Mouse (Mus musculus): ENCODE measurements at regions not wholly inside any gene's neighbourhood (a gene's known extent, or its start where the extent isn't known, plus 50 kb on each side); places are given as distances from the start of the nearest gene placed in this dataset.

GRCm38 (mm10) chr1:118741286-118741685, 113.5 kb downstream of the Tfcp2l1 start:
- no peaks in the 10 kb centered on the region for H3K36me3 ChIP-seq (replicated peaks)
- 91% methylated on average over 5 of the region's 5 CpGs for WGBS
- no peak overlapping the region for H3K4me3 ChIP-seq
- H3K27ac ChIP-seq = no peak overlapping the region
- H3K27me3 ChIP-seq (ENCODE audit: poor library complexity, severe bottlenecking) = no peaks in the 10 kb centered on the region
- DNase-seq (ENCODE audit: extremely low spot score, low spot score) = no peak
- H3K4me1 ChIP-seq = no peaks in the 10 kb centered on the region
- H3K9me3 ChIP-seq = peaks cover 9% of the 10 kb centered on the region; the same call in 1 of the 2 replicates

DNA sequence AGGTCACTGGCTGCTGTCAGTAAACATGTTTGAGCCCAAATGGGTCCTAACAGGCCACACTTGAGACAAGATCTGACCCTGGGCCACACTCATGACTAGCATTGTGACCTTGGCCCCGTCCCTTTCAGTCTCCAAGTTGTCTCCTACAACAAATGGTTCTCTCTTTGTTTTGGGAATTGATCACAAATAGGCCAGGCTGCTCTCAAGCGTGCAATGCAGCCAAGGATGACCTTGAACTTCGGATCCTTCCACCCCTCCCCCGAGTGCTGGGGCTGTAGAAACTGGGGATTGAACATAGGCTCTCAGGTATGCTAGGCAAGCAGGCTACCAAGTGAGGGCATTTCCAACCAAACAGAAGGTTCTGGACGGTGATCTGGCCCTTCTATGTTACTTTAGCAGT, 120.5 kb downstream of the Tfcp2l1 start:
- 77% methylated on average over 5 of the region's 5 CpGs for WGBS
- no peak overlapping the region for H3K4me3 ChIP-seq
- peaks cover 4% of the 10 kb centered on the region; the same call in 1 of the 2 replicates for H3K9me3 ChIP-seq
- DNase-seq (ENCODE audit: extremely low spot score, low spot score) = no peak
- H3K36me3 ChIP-seq (replicated peaks) = no peaks in the 10 kb centered on the region
- H3K27ac ChIP-seq = no peak overlapping the region
- no peaks in the 10 kb centered on the region for H3K4me1 ChIP-seq
- no peaks in the 10 kb centered on the region for H3K27me3 ChIP-seq (ENCODE audit: poor library complexity, severe bottlenecking)

GRCm38 (mm10) chr1:118752869-118753268, 125.1 kb downstream of the Tfcp2l1 start:
- DNase-seq (ENCODE audit: extremely low spot score, low spot score) = no peak
- WGBS = 88% methylated on average over 3 of the region's 3 CpGs
- no peaks in the 10 kb centered on the region for H3K4me1 ChIP-seq

GRCm38 (mm10) chr1:118756171-118756865, 128.6 kb downstream of the Tfcp2l1 start:
- H3K36me3 ChIP-seq (replicated peaks) = no peaks in the 10 kb centered on the region
- H3K9me3 ChIP-seq = no peaks in the 10 kb centered on the region
- no peaks in the 10 kb centered on the region for H3K27me3 ChIP-seq (ENCODE audit: poor library complexity, severe bottlenecking)
- no peak for DNase-seq (ENCODE audit: extremely low spot score, low spot score)
- H3K4me1 ChIP-seq = no peaks in the 10 kb centered on the region
- no peak overlapping the region for H3K27ac ChIP-seq
- no peak overlapping the region for H3K4me3 ChIP-seq
- WGBS = 63% methylated on average over 9 of the region's 9 CpGs

More at GRCm38 (mm10) chr1:118752869-118753268, 125.1 kb downstream of the Tfcp2l1 start:
- Histone ChIP-seq H3K9me3 (no peaks in the 10 kb centered on the region), H3K27me3 (ENCODE audit: poor library complexity, severe bottlenecking) (no peaks in the 10 kb centered on the region), H3K4me3 (no peak overlapping the region), H3K36me3 (replicated peaks) (no peaks in the 10 kb centered on the region), H3K27ac (no peak overlapping the region)

DNA sequence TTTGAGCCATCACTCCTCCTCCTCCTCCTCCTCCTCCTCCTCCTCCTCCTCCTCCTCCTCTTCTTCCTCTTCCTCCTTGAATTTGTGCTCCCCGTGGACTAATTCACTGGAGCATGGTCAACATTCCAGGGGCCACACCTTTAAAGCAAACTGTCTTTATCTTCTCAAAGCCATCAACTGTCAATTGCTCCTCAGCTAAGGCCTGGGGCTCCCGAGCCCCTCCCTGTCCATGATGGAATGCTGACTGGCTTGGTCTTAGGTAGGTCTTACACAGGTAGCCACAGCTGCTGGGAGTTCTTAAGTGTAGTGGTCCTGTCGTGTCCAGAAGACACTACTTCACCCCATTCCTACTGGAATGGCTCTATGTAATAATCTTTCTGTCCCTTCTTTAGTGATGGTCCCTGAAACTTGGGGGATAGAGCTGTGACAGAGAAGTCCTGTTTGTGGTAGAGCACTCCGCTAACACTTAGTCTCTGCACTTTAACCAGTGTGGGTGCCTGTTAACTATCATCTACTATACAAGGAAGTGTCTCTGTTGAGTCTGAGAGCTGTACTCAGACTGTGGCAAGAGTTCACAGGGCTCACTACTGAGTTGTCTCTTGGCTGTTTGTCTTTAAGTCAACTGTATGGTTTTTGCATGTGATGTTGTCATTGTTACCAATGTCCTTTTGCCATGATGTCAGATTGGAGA, 129.7 kb downstream of the Tfcp2l1 start:
- Histone ChIP-seq H3K27ac (no peak overlapping the region), H3K4me3 (no peak overlapping the region), H3K4me1 (no peaks in the 10 kb centered on the region), H3K27me3 (ENCODE audit: poor library complexity, severe bottlenecking) (no peaks in the 10 kb centered on the region), H3K9me3 (no peaks in the 10 kb centered on the region), H3K36me3 (replicated peaks) (no peaks in the 10 kb centered on the region)
- DNase-seq (ENCODE audit: extremely low spot score, low spot score) = no peak
- WGBS = 87% methylated on average over 4 of the region's 4 CpGs

- WGBS = 75% methylated on average over 4 of the region's 4 CpGs
- Histone ChIP-seq H3K4me3 (no peak overlapping the region), H3K4me1 (no peaks in the 10 kb centered on the region), H3K27me3 (ENCODE audit: poor library complexity, severe bottlenecking) (no peaks in the 10 kb centered on the region), H3K27ac (no peak overlapping the region), H3K36me3 (replicated peaks) (no peaks in the 10 kb centered on the region), H3K9me3 (no peaks in the 10 kb centered on the region)
- no peak for DNase-seq (ENCODE audit: extremely low spot score, low spot score)
These were observed 130.3 kb downstream of the Tfcp2l1 start for GRCm38 (mm10) chr1:118758031-118758400.

DNA sequence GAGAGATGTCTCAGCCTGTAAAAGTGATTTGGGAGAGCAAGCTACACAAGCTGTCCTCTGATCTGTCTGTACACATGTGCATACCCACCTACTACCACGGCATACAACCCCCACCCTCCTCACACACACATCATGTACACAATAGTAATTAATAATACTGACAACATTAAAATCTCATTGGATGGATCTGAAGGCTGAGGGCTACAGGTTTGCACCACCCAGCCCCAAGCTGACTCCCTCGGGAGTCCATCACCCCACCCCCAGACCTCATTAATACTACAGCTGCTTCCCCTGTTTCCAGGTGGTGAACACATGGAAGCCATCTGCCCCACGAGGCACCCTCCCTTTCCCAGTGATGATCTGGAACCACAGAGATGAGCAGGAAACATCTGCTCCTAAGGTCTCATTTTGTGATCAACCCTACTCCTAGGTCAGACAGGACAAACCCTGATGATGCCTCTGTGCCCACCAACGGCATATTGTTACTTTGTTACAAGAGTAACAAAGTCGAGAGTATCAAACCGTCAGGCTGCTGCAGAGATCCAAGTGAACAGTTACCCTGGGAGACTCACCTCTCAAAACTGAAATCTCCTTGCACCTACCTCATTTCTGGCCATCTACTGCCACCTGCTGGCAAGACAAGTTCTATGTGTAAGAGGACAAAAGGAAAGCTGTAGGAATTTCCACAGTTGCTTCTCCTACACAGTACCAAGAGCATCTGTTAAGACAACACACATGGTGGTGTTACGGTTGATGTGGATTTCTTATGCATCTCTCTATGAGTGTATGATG, 131.6 kb downstream of the Tfcp2l1 start:
- Histone ChIP-seq H3K36me3 (replicated peaks) (no peaks in the 10 kb centered on the region), H3K4me1 (no peaks in the 10 kb centered on the region), H3K9me3 (no peaks in the 10 kb centered on the region), H3K4me3 (no peak overlapping the region), H3K27ac (no peak overlapping the region), H3K27me3 (ENCODE audit: poor library complexity, severe bottlenecking) (no peaks in the 10 kb centered on the region)
- DNase-seq (ENCODE audit: extremely low spot score, low spot score) = peak; percentile 75
- WGBS = 44% methylated on average over 7 of the region's 7 CpGs

DNA sequence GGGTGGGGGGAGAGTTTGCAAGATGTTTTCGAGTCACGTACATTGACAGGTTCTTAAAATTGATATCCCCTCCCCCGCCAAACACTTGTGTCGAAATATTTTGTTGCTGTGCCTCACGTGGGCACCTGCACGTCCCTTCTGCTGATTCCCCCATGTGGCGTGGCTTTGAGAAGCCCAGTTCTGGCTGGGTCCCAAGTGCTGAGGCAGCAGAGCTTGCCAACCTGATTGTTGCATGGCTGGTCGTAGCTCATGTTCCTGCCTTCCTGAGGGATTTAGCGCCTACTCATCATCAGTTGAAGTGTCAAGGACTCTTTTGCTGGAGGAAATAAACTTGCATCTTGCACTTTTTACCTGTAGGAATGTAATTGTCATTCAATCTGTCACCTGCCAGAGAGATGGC, 137.8 kb downstream of the Tfcp2l1 start:
- Histone ChIP-seq H3K9me3 (no peaks in the 10 kb centered on the region), H3K27ac (no peak overlapping the region), H3K4me3 (no peak overlapping the region), H3K4me1 (peaks cover 23% of the 10 kb centered on the region), H3K27me3 (ENCODE audit: poor library complexity, severe bottlenecking) (0 out of 2 replicates have a peak, but pooled peaks cover 15% of the 10 kb centered on the region), H3K36me3 (replicated peaks) (no peaks in the 10 kb centered on the region)
- WGBS = 83% methylated on average over 9 of the region's 9 CpGs
- no peak for DNase-seq (ENCODE audit: extremely low spot score, low spot score)

- Histone ChIP-seq H3K27me3 (ENCODE audit: poor library complexity, severe bottlenecking) (peaks cover 20% of the 10 kb centered on the region; the same call in 1 of the 2 replicates), H3K4me1 (peaks cover 23% of the 10 kb centered on the region), H3K9me3 (no peaks in the 10 kb centered on the region), H3K27ac (no peak overlapping the region), H3K36me3 (replicated peaks) (no peaks in the 10 kb centered on the region), H3K4me3 (no peak overlapping the region)
- DNase-seq (ENCODE audit: extremely low spot score, low spot score) = peak; percentile 30
- WGBS = 30% methylated on average over 4 of the region's 4 CpGs
These were observed 141.1 kb downstream of the Tfcp2l1 start for GRCm38 (mm10) chr1:118768831-118769230.

DNA sequence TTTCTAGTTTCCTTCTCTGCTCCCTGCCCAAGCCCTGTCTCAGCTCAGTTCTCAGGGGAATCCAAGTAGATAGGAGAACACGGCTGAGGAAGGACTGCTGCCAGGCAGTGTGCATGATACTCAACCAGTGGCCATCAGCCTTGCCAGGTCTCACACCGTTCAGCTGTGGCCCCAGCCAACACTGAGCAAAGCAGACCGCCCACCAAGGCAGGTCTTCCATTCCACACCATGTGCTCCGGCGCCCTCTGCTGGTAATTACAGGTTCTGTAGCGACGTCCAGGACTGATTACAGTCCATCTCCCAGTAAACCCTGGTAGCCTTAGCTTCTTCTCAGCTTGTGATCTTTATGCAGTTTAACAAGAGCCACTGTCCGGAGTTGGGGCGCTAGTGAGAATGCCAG, 144.5 kb downstream of the Tfcp2l1 start:
- H3K27me3 ChIP-seq (ENCODE audit: poor library complexity, severe bottlenecking) = peaks cover 25% of the 10 kb centered on the region
- DNase-seq (ENCODE audit: extremely low spot score, low spot score) = peak; percentile 73
- no peaks in the 10 kb centered on the region for H3K9me3 ChIP-seq
- H3K36me3 ChIP-seq (replicated peaks) = no peaks in the 10 kb centered on the region
- 17% methylated on average over 9 of the region's 9 CpGs for WGBS
- H3K4me1 ChIP-seq = peaks cover 31% of the 10 kb centered on the region
- no peak overlapping the region for H3K27ac ChIP-seq
- no peak overlapping the region for H3K4me3 ChIP-seq

GRCm38 (mm10) chr1:118776594-118777441, 149.1 kb downstream of the Tfcp2l1 start:
- peak; percentile 38 for DNase-seq (ENCODE audit: extremely low spot score, low spot score)
- 38% methylated on average over 10 of the region's 10 CpGs for WGBS
- H3K27ac ChIP-seq = peak overlapping the region; percentile 83
- H3K36me3 ChIP-seq (replicated peaks) = no peaks in the 10 kb centered on the region
- peaks cover 8% of the 10 kb centered on the region for H3K27me3 ChIP-seq (ENCODE audit: poor library complexity, severe bottlenecking)
- H3K9me3 ChIP-seq = no peaks in the 10 kb centered on the region
- H3K4me3 ChIP-seq = peak overlapping the region; percentile 16; the same call in 1 of the 2 replicates
- peaks cover 20% of the 10 kb centered on the region for H3K4me1 ChIP-seq

Measured in forebrain, embryonic 10.5 days (tissue).